Mouse (Mus musculus) embryonic facial prominence, embryonic 13.5 days (tissue): ENCODE results near the gene Mfsd4a. TPM values are rescaled to one million over a fixed set of nuclear protein-coding genes. Genes with fewer than 3 reads are reported as not detected.
A peak's percentile ranks its signal among the peaks of the same experiment; 100 is the strongest.

Experiments
- ATAC-seq: fragments of 200-750 bp; cut with Nextera tagmentation; 2 replicates; pipeline ENCODE4 v1.8.0; 2017; ENCODE audit warnings: low read depth; ENCODE audit not compliant: insufficient number of reproducible peaks, insufficient read depth, low FRiP score, low TSS enrichment
- H3K27ac ChIP-seq: fragments of 300-500 bp; sonication (generic); 2 replicates; pipeline ENCODE4 v1.5.1; 2015; ENCODE audit warnings: moderate library complexity, mild to moderate bottlenecking, inconsistent platforms
- H3K27me3 ChIP-seq: fragments of 300-500 bp; sonication (generic); 2 replicates; pipeline ENCODE4 v1.6.1; 2015; ENCODE audit warnings: mild to moderate bottlenecking, inconsistent platforms
- H3K36me3 ChIP-seq: fragments of 300-500 bp; sonication (generic); 2 replicates; pipeline ENCODE4 v1.6.1; 2015; ENCODE audit warnings: mild to moderate bottlenecking, inconsistent platforms
- H3K4me1 ChIP-seq: fragments of 300-500 bp; sonication (generic); 2 replicates; pipeline ENCODE4 v1.6.1; 2015; ENCODE audit warnings: inconsistent platforms
- H3K4me2 ChIP-seq: fragments of 300-500 bp; sonication (generic); 2 replicates; pipeline ENCODE4 v1.6.1; 2015; ENCODE audit warnings: moderate library complexity, mild to moderate bottlenecking, inconsistent platforms
- H3K4me3 ChIP-seq: fragments of 300-500 bp; sonication (generic); 2 replicates; pipeline ENCODE4 v1.5.1; 2015; ENCODE audit warnings: mild to moderate bottlenecking, inconsistent platforms
- H3K9ac ChIP-seq: fragments of 300-500 bp; sonication (generic); 2 replicates; pipeline ENCODE4 v1.6.1; 2015; ENCODE audit warnings: mild to moderate bottlenecking, inconsistent platforms
- H3K9me3 ChIP-seq: fragments of 300-500 bp; sonication (generic); 2 replicates; pipeline ENCODE4 v1.6.1; 2016; ENCODE audit warnings: inconsistent platforms
- WGBS: fragments of 180-500 bp; shearing (Covaris S2); methylation state at CpG from one replicate; pipeline ENCODE4 v1.1.7; 2015; ENCODE audit warnings: mixed read lengths; 5-methylcytosine and 5-hydroxymethylcytosine counted together
- polyA plus RNA-seq: library from polyadenylated mRNA; unstranded; fragments of >200 nt; fragmentation: Nextera tagmentation; extraction: Ambion mirVana; gene quantifications from 2 replicates; pipeline ENCODE4 v1.2.1, GENCODE M21; 2015

Gene Mfsd4a
- polyA plus RNA-seq, 1 experiment from 2014 or later: 13.5 TPM

DNA sequence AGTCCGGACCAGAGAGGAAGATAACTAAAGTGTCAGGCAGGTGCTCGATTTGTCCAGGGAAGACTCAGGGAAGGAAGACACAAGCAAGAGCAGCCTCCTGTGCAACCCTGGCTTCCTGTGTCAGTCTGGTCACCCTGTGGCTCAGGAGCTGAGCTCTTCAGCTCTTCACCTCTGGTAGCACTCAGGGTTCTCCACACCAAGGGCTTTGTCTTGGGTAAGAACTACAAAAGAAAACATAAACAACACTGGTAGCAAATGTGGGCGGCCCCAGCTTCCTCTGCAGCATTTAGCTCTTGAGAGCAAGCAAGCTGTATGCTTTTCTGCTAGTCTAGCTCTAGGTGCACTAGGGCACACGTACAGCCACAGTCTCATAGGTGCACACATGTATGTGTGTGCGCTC is 29.1 kb downstream of the Mfsd4a start:
- Histone ChIP-seq H3K4me3 (no peak overlapping the region), H3K36me3 (peaks cover 19% of the 10 kb centered on the region), H3K4me2 (no peak overlapping the region), H3K4me1 (peaks cover 3% of the 10 kb centered on the region; the same call in 1 of the 2 replicates), H3K9ac (no peak overlapping the region), H3K27me3 (no peaks in the 10 kb centered on the region), H3K9me3 (no peaks in the 10 kb centered on the region), H3K27ac (no peak overlapping the region)
- 76% methylated on average over 5 of the region's 5 CpGs for WGBS
- no peak for ATAC-seq

DNA sequence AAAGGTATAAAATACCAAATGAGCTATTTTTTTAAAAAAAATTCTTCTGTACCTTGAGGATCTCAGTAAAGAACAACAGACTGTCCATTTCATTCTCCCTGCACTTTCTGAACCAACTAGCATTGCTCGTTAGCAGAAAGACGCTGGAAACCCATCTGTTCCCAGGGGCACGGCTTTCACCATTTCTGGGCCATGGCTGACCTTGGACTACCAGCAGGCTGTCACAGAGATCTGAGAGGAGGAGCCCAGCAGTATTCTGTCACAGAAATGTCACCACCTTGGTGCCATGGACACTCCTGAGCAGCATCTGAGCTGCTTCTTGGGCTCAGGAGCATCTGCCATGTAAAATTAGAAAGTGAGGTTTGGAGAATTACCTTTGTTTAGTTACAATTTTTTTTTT is 30.1 kb downstream of the Mfsd4a start:
- H3K36me3 ChIP-seq: peaks cover 29% of the 10 kb centered on the region
- H3K9ac ChIP-seq: no peak overlapping the region
- no peak for ATAC-seq
- peaks cover 3% of the 10 kb centered on the region; the same call in 1 of the 2 replicates for H3K4me1 ChIP-seq
- WGBS: 82% methylated on average over 3 of the region's 3 CpGs
- no peak overlapping the region for H3K4me3 ChIP-seq
- no peak overlapping the region for H3K27ac ChIP-seq
- H3K4me2 ChIP-seq: no peak overlapping the region
- H3K9me3 ChIP-seq: no peaks in the 10 kb centered on the region
- H3K27me3 ChIP-seq: no peaks in the 10 kb centered on the region

DNA sequence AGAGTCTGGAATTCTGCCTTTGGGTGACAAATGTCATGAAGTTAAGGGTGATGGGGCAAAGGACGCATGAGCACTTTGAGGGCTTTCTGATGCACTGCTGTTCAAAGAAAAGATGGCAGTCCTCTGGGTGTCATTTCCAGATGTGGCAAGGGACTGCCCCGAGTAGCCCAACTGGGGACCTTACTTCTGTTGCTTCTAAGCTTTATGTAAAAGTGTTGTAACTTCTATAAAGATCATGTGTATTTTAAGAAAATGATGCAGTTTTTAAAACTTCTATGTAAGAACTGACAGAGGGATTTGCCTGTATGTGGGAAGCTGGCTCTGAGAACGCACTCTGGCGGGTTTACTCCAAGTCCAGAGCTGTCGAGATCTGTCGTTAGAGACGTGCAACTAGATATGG is 35.7 kb downstream of the Mfsd4a start:
- H3K4me1 ChIP-seq: no peaks in the 10 kb centered on the region
- H3K9ac ChIP-seq: no peak overlapping the region
- no peaks in the 10 kb centered on the region for H3K27me3 ChIP-seq
- 88% methylated on average over 7 of the region's 7 CpGs for WGBS
- ATAC-seq: no peak
- H3K4me3 ChIP-seq: no peak overlapping the region
- H3K27ac ChIP-seq: no peak overlapping the region
- no peaks in the 10 kb centered on the region for H3K9me3 ChIP-seq
- no peak overlapping the region for H3K4me2 ChIP-seq
- peaks cover 69% of the 10 kb centered on the region for H3K36me3 ChIP-seq

DNA sequence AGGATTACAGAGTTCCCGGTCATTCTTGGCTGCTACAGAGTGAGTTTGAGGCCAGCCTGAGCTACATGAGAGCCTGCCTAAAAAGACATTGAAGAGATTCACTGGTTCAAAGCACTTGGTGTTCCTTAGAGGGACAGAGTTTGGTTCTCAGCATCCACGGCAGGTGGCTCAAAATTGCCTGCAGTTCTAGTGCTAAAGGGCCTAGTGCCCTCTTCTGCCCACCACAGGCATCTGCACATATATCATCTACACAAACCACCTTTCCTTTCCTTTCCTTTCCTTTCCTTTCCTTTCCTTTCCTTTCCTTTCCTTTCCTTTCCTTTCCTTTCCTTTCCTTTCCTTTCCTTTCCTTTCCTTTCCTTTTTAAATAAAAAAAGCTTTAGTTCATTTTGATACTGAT is 37.3 kb downstream of the Mfsd4a start:
- ATAC-seq: no peak
- H3K36me3 ChIP-seq: peaks cover 77% of the 10 kb centered on the region
- H3K9ac ChIP-seq: no peak overlapping the region
- no peak overlapping the region for H3K27ac ChIP-seq
- H3K27me3 ChIP-seq: no peaks in the 10 kb centered on the region
- no peaks in the 10 kb centered on the region for H3K4me1 ChIP-seq
- H3K4me3 ChIP-seq: no peak overlapping the region
- no peaks in the 10 kb centered on the region for H3K9me3 ChIP-seq
- 60% methylated on average over 2 of the region's 2 CpGs for WGBS
- no peak overlapping the region for H3K4me2 ChIP-seq

DNA sequence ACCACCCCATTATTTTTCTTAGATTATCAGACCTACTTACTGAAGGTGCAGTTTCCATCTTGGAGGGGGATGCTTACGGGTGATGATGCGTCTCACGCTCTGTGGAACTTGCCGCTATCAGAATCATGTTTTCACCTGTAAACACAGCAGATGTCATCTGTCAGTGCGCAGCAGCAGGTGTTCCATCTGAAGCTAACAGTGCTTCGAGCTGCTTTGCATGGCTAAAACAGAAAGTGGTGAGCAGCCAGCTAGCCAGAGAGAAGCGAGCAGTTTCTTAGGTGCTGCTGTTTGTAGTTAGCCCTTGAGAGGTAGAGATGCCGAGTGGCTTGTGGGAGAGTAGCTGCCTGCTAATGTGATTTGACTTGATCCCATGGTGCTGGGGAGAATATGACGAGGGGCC is 39.4 kb downstream of the Mfsd4a start:
- Histone ChIP-seq H3K4me1 (no peaks in the 10 kb centered on the region), H3K9me3 (no peaks in the 10 kb centered on the region), H3K4me2 (no peak overlapping the region), H3K4me3 (no peak overlapping the region), H3K9ac (no peak overlapping the region), H3K27me3 (no peaks in the 10 kb centered on the region), H3K36me3 (peaks cover 77% of the 10 kb centered on the region), H3K27ac (no peak overlapping the region)
- 86% methylated on average over 9 of the region's 9 CpGs for WGBS
- no peak for ATAC-seq

DNA sequence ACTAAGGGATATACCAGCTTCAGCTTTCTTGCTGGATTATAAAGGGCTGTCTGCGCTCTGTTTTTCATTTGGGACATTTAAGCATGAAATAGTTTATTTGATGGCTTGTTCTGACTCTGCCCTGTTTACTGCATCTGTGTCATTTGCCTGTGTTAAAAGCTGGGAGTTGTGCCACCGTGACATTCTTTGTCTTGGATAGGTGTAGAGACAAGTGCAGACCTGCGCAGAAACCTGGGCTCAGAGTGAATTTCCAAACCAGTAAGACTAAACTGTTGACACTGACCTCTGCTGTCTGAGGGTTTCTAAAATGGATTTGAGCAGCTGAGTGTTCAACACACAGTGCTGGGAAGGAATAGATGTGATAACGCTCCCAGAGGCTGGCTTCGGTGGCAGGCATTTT is 39.9 kb downstream of the Mfsd4a start:
- Histone ChIP-seq H3K27me3 (no peaks in the 10 kb centered on the region), H3K4me3 (no peak overlapping the region), H3K27ac (no peak overlapping the region), H3K4me2 (no peak overlapping the region), H3K9me3 (no peaks in the 10 kb centered on the region), H3K36me3 (peaks cover 77% of the 10 kb centered on the region), H3K4me1 (no peaks in the 10 kb centered on the region), H3K9ac (no peak overlapping the region)
- no peak for ATAC-seq
- 76% methylated on average over 5 of the region's 5 CpGs for WGBS

DNA sequence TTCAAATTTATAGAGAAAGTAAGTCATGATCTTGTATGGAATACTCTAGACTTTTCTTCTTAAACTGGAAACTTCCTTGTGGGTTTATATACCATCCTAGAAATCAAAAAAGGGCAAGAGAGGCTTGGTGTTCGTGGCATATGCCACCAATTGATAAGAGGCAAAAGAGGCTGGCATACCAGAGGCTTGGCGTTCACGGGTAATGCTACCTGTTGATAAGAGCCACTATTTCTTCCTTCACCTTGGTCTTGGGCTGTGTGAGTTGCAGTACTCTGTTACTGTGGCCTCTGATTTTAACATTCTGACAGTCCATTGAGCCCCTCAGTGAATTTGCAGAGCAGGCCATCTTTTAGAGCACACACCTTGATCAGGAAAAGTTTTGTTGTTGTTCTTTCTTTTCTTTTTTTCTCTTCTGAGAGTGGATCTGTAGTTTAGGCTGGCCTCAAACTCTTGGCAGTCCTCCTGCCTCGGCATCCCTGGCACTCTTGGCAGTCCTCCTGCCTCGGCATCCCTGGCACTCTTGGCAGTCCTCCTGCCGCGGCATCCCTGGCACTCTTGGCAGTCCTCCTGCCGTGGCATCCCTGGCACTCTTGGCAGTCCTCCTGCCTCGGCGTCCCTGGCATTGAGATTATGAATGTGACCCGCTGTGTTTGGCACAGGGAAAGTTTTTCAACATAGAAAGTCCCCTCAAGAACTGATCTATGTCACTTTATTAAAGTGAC is 40.8 kb downstream of the Mfsd4a start:
- H3K9ac ChIP-seq: no peak overlapping the region
- peaks cover 78% of the 10 kb centered on the region for H3K36me3 ChIP-seq
- no peaks in the 10 kb centered on the region for H3K9me3 ChIP-seq
- H3K4me3 ChIP-seq: no peak overlapping the region
- WGBS: 93% methylated on average over 11 of the region's 11 CpGs
- H3K27ac ChIP-seq: no peak overlapping the region
- H3K27me3 ChIP-seq: no peaks in the 10 kb centered on the region
- no peak for ATAC-seq
- H3K4me1 ChIP-seq: no peaks in the 10 kb centered on the region
- no peak overlapping the region for H3K4me2 ChIP-seq

DNA sequence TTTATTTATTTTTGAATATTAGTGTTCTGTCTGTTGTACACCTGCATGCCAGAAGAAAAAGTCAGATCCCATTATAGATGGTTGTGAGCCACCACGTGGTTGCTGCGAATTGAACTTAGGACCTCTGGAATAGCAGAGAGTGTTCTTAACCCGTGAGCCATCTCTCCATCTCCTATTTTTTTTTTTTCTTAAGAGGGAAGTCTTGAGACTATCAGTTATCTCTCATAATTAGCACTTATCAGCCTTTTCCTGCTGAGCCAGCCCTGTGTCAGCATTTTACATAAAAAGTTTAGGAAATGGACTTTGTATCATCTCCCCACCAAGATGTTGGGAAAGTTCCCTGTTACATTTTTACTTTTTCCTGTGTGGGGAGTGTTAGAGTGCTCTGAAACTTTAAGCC is 45.8 kb downstream of the Mfsd4a start:
- H3K27me3 ChIP-seq: no peaks in the 10 kb centered on the region
- no peak overlapping the region for H3K27ac ChIP-seq
- no peaks in the 10 kb centered on the region for H3K4me1 ChIP-seq
- no peaks in the 10 kb centered on the region for H3K9me3 ChIP-seq
- H3K4me3 ChIP-seq: no peak overlapping the region
- peaks cover 79% of the 10 kb centered on the region for H3K36me3 ChIP-seq
- no peak overlapping the region for H3K4me2 ChIP-seq
- 87% methylated on average over 3 of the region's 3 CpGs for WGBS
- ATAC-seq: no peak
- H3K9ac ChIP-seq: no peak overlapping the region

DNA sequence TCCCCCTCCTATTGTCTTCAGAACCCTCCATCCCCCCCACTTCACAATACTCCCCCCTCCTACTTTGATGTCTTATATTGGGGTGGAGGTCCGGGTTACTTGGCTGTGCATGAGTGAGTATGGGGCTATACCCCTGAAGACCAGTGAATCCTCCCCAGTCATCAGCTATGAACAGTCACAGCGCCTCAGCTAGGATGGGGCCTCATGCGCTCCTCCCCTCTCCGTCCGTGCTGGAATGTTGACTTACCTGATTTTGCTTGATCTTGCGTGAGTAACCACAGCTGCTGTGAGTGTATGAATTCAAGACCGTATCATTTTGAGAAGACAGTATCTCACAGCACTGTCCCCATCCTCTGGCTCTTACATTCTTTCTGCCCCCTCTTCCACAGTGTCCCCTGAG is 48.0 kb downstream of the Mfsd4a start:
- H3K27me3 ChIP-seq: no peaks in the 10 kb centered on the region
- H3K27ac ChIP-seq: no peak overlapping the region
- WGBS: 73% methylated on average over 7 of the region's 7 CpGs
- H3K9me3 ChIP-seq: no peaks in the 10 kb centered on the region
- H3K4me2 ChIP-seq: no peak overlapping the region
- 0 out of 2 replicates have a peak, but pooled peaks have one; percentile 15 for ATAC-seq
- no peaks in the 10 kb centered on the region for H3K4me1 ChIP-seq
- H3K9ac ChIP-seq: no peak overlapping the region
- no peak overlapping the region for H3K4me3 ChIP-seq
- H3K36me3 ChIP-seq: peaks cover 83% of the 10 kb centered on the region

DNA sequence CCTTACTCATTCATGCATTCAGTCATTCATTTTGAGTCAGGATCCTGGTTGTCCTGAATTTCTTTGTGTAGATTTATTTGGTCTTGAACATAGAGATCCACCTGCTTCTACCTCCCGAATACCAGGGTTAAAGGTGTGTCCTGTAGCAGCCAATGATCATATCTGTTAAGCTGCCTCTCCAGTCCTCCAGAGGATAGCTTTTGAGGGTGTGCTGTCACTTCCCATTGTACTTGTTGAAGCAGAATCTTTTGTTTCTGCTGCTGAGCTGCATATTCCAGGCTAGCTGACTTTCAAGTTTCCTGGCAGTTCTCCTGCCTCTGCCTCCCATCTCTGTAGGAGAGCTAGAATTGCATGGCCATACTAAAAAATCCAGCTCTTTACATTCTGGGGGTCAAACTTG is 51.2 kb downstream of the Mfsd4a start:
- Histone ChIP-seq H3K4me2 (no peak overlapping the region), H3K27me3 (no peaks in the 10 kb centered on the region), H3K36me3 (peaks cover 66% of the 10 kb centered on the region), H3K4me3 (no peak overlapping the region), H3K4me1 (no peaks in the 10 kb centered on the region), H3K9ac (no peak overlapping the region), H3K27ac (no peak overlapping the region), H3K9me3 (no peaks in the 10 kb centered on the region)
- WGBS: 92% methylated on average over 1 of the region's 1 CpGs
- no peak for ATAC-seq

DNA sequence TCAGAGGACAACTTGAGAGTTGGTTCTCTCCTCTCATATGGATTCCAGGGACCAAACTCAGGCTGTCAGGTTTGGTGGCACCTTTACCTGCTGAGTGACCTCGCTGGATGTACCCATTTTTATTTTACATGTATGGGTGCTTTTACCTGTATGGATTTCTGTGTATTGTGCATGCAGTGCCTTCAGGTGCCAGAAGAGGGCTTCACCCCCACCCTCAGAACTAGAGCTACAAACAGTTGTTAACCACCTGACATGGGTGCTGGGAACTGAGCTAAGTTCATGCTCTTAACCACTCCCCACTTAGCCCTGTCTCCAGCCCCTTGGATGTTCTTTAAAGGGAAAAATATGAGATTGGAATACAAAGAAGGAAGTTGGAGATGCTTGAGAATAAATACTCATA is 53.1 kb downstream of the Mfsd4a start:
- Histone ChIP-seq H3K9me3 (no peaks in the 10 kb centered on the region), H3K36me3 (peaks cover 52% of the 10 kb centered on the region), H3K27me3 (no peaks in the 10 kb centered on the region), H3K4me2 (no peak overlapping the region), H3K9ac (no peak overlapping the region), H3K4me1 (peaks cover 8% of the 10 kb centered on the region), H3K27ac (no peak overlapping the region), H3K4me3 (no peak overlapping the region)
- no peak for ATAC-seq
- 85% methylated on average over 1 of the region's 1 CpGs for WGBS

DNA sequence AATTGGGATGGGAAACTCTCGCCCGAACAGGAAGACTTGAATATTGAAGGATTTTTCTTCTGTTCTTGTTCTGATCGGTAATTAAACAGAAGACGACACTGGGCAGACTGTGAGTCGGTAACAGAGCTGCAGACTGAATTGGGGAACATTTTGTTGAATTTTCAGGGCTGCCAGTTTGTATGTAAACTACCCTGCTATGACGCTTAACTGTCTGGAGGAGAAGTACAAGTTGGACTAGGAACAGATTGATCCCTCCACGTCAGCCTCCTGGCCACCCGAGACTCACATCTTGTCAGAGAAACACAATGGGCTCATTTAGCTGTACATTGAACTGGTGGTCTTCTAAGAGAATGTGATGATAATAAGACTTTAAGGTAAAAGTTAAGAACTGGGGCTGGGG is 55.0 kb downstream of the Mfsd4a start:
- WGBS: 78% methylated on average over 8 of the region's 8 CpGs
- no peak for ATAC-seq
- H3K4me1 ChIP-seq: peaks cover 19% of the 10 kb centered on the region

More for the DNA sequence above, 55.0 kb downstream of the Mfsd4a start:
- Histone ChIP-seq H3K4me2 (no peak overlapping the region), H3K27me3 (no peaks in the 10 kb centered on the region), H3K9ac (no peak overlapping the region), H3K27ac (no peak overlapping the region), H3K4me3 (no peak overlapping the region), H3K9me3 (no peaks in the 10 kb centered on the region), H3K36me3 (peaks cover 34% of the 10 kb centered on the region)
